ENCODE assay signal across 10 mouse cellular contexts in genomic region chr16:49317061-49317460, GRCm38 (mm10).
A peak's percentile ranks its signal among the peaks of the same experiment; 100 is the strongest.
DNase-seq lines count a peak whose midpoint lies in the region.
"Had no signal": no experiment of that assay in that cellular context is flagged by ENCODE, and none has a peak within 500 bp of the region (broad histone marks: within the 10 kb centered on the region; RNA-seq: fewer than 3 reads in every experiment).

No protein-coding gene starts in this region.

- peak; percentile 15 for DNase-seq in adrenal gland, postnatal 14 days
- DNase-seq in adrenal gland, adult 2 months = no peak
- peak; percentile 23 for DNase-seq in heart, adult 11 months
- no peak for DNase-seq in heart, postnatal 10 days
- DNase-seq in left cerebral cortex, postnatal 36 days (ENCODE audit: low spot score in 2 of 2) = peak; percentile 9 to 22
- DNase-seq in telencephalon, adult 2 months (ENCODE audit: low read depth, low spot score) = peak; percentile 65
- no peak for DNase-seq in embryo, embryonic 10 days (ENCODE audit: low spot score)
- DNase-seq: gastrocnemius, adult 2 months; heart, postnatal 36 days; kidney, postnatal 36 days had no signal

- intact Hi-C loops in heart, postnatal 10 days (cut with DNase I) = no loop called here
- intact Hi-C loops in left cerebral cortex, postnatal 36 days (cut with DNase I) = no loop called here

Comparison
In these comparisons a context has a peak if more than half of its experiments do, and no peak if none do; other contexts are left out.
1. DNase-seq: peak in adrenal gland, postnatal 14 days (single experiment), heart, adult 11 months (single experiment), left cerebral cortex, postnatal 36 days (2 of 2) and telencephalon, adult 2 months (single experiment); none in adrenal gland, adult 2 months (single experiment), heart, postnatal 10 days (0 of 2) and embryo, embryonic 10 days (single experiment).